Mouse (Mus musculus) megakaryocyte, embryonic 14.5 days (primary cell): ENCODE data around the gene Bcas3.

Experiments
- FLI1 ChIP-seq: IDR thresholded peaks from 2 replicates; pipeline ENCODE4 v1.6.1; 2012; ENCODE audit warnings: low read length, inconsistent platforms, mixed read lengths
- GATA1 ChIP-seq: IDR thresholded peaks from 3 replicates; pipeline ENCODE4 v1.6.1; 2012; ENCODE audit warnings: mixed read lengths, low read length, inconsistent platforms, borderline replicate concordance

GRCm38 (mm10) chr11:85676357-85677004, 323.5 kb downstream of the Bcas3 start:
- TF ChIP-seq GATA1 (no peak), FLI1 (no peak)
